Mouse (Mus musculus) midbrain, embryonic 15.5 days (tissue): ENCODE data around the gene Pip4k2b. TPM values are rescaled to one million over a fixed set of nuclear protein-coding genes. Genes with fewer than 3 reads are reported as not detected.
"Not testable (repeated sequence)": the region's sequence is repeated elsewhere in the genome, so short reads cannot be mapped to it uniquely, and the experiment has no call there.

Source experiments
- ATAC-seq: fragments of 200-750 bp; cut with Nextera tagmentation; replicated peaks from 2 replicates; pipeline ENCODE4 v1.8.0; 2017; ENCODE audit warnings: moderate TSS enrichment
- H3K27ac ChIP-seq: fragments of 300-500 bp; sonication (generic); 2 replicates; pipeline ENCODE4 v1.5.1; 2015; ENCODE audit warnings: mild to moderate bottlenecking, inconsistent platforms
- H3K27me3 ChIP-seq: fragments of 300-500 bp; sonication (generic); replicated peaks from 2 replicates; pipeline ENCODE4 v1.6.1; 2015; ENCODE audit warnings: inconsistent platforms
- H3K36me3 ChIP-seq: fragments of 300-500 bp; sonication (generic); replicated peaks from 2 replicates; pipeline ENCODE4 v1.6.1; 2015; ENCODE audit warnings: inconsistent platforms
- H3K4me1 ChIP-seq: fragments of 300-500 bp; sonication (generic); 2 replicates; pipeline ENCODE4 v1.6.1; 2015; ENCODE audit warnings: inconsistent platforms
- H3K4me2 ChIP-seq: fragments of 300-500 bp; sonication (generic); 2 replicates; pipeline ENCODE4 v1.6.1; 2015; ENCODE audit warnings: inconsistent platforms, mild to moderate bottlenecking, moderate library complexity
- H3K4me3 ChIP-seq: fragments of 300-500 bp; sonication (generic); 2 replicates; pipeline ENCODE4 v1.5.1; 2015; ENCODE audit warnings: mild to moderate bottlenecking, inconsistent platforms
- H3K9ac ChIP-seq: fragments of 300-500 bp; sonication (generic); 2 replicates; pipeline ENCODE4 v1.6.1; 2015; ENCODE audit warnings: mild to moderate bottlenecking, inconsistent platforms
- H3K9me3 ChIP-seq: fragments of 300-500 bp; sonication (generic); 2 replicates; pipeline ENCODE4 v1.6.1; 2016; ENCODE audit warnings: inconsistent platforms
- WGBS: fragments of 180-500 bp; shearing (Covaris S2); methylation state at CpG from one replicate; pipeline ENCODE4 v1.1.7; 2015; ENCODE audit warnings: mixed read lengths; 5-methylcytosine and 5-hydroxymethylcytosine counted together
- polyA plus RNA-seq: library from polyadenylated mRNA; unstranded; fragments of >200 nt; fragmentation: Nextera tagmentation; extraction: Ambion mirVana; gene quantifications from 2 replicates; pipeline ENCODE4 v1.2.1, GENCODE M21; 2015

The Pip4k2b gene
- polyA plus RNA-seq, 1 experiment from 2014 or later, result 4.9 TPM

GRCm38 (mm10) chr11:97745331-97745721 is 822 bp upstream of the Pip4k2b start:
- peak overlapping the region; percentile 89 for H3K4me3 ChIP-seq
- H3K4me1 ChIP-seq, result peaks cover 27% of the 10 kb centered on the region
- no peaks in the 10 kb centered on the region for H3K27me3 ChIP-seq
- no peaks in the 10 kb centered on the region for H3K9me3 ChIP-seq
- WGBS, result 10% methylated on average over 13 of the region's 13 CpGs
- H3K36me3 ChIP-seq, result peaks cover 25% of the 10 kb centered on the region; the same call in 1 of the 2 replicates
- peak overlapping the region; percentile 63 for H3K4me2 ChIP-seq
- peak overlapping the region; percentile 100 for H3K27ac ChIP-seq
- H3K9ac ChIP-seq, result no peak overlapping the region; the same call in 1 of the 2 replicates
- ATAC-seq, result peak; percentile 24; the same call in 1 of the 2 replicates

GRCm38 (mm10) chr11:97744718-97745330 is 320 bp upstream of the Pip4k2b start:
- Histone ChIP-seq H3K4me3 (peak overlapping the region; percentile 89), H3K9me3 (no peaks in the 10 kb centered on the region), H3K27ac (peak overlapping the region; percentile 100), H3K4me2 (peak overlapping the region; percentile 63), H3K9ac (peak overlapping the region; percentile 97), H3K27me3 (no peaks in the 10 kb centered on the region), H3K36me3 (peaks cover 21% of the 10 kb centered on the region; the same call in 1 of the 2 replicates), H3K4me1 (peaks cover 30% of the 10 kb centered on the region)
- WGBS, result 0% methylated on average over 40 of the region's 57 CpGs
- peak; percentile 96 for ATAC-seq

GRCm38 (mm10) chr11:97743423-97743822 is 1.1 kb downstream of the Pip4k2b start:
- H3K4me3 ChIP-seq, result peak overlapping the region; percentile 89
- H3K4me1 ChIP-seq, result peaks cover 30% of the 10 kb centered on the region
- peak overlapping the region; percentile 63 for H3K4me2 ChIP-seq
- peaks cover 10% of the 10 kb centered on the region; the same call in 1 of the 2 replicates for H3K36me3 ChIP-seq
- peak overlapping the region; percentile 100; the same call in 1 of the 2 replicates for H3K27ac ChIP-seq
- H3K9me3 ChIP-seq, result no peaks in the 10 kb centered on the region
- no peak for ATAC-seq
- H3K9ac ChIP-seq, result peak overlapping the region; percentile 78
- no peaks in the 10 kb centered on the region for H3K27me3 ChIP-seq
- WGBS, result 36% methylated on average over 9 of the region's 9 CpGs

- 70% methylated on average over 9 of the region's 9 CpGs for WGBS
- H3K9ac ChIP-seq, result peak overlapping the region; percentile 78; the same call in 1 of the 2 replicates
Observed at GRCm38 (mm10) chr11:97742591-97742990, 1.9 kb downstream of the Pip4k2b start.

GRCm38 (mm10) chr11:97742157-97742556 is 2.3 kb downstream of the Pip4k2b start:
- no peaks in the 10 kb centered on the region for H3K27me3 ChIP-seq
- H3K27ac ChIP-seq, result no peak overlapping the region
- H3K4me2 ChIP-seq, result no peak overlapping the region; the same call in 1 of the 2 replicates
- H3K36me3 ChIP-seq, result no peaks in the 10 kb centered on the region; the same call in 1 of the 2 replicates
- H3K4me3 ChIP-seq, result 0 out of 2 replicates have a peak overlapping the region, but pooled peaks have one; percentile 89
- ATAC-seq, result no peak
- H3K9me3 ChIP-seq, result no peaks in the 10 kb centered on the region
- H3K4me1 ChIP-seq, result peaks cover 30% of the 10 kb centered on the region
- no peak overlapping the region for H3K9ac ChIP-seq
- WGBS, result 92% methylated on average over 5 of the region's 5 CpGs

More at GRCm38 (mm10) chr11:97742591-97742990, 1.9 kb downstream of the Pip4k2b start:
- no peaks in the 10 kb centered on the region for H3K27me3 ChIP-seq
- H3K27ac ChIP-seq, result no peak overlapping the region
- H3K36me3 ChIP-seq, result peaks cover 2% of the 10 kb centered on the region; the same call in 1 of the 2 replicates
- ATAC-seq, result no peak
- peaks cover 30% of the 10 kb centered on the region for H3K4me1 ChIP-seq
- no peaks in the 10 kb centered on the region for H3K9me3 ChIP-seq
- peak overlapping the region; percentile 63 for H3K4me2 ChIP-seq
- H3K4me3 ChIP-seq, result peak overlapping the region; percentile 89

GRCm38 (mm10) chr11:97740190-97740589 is 4.3 kb downstream of the Pip4k2b start:
- WGBS, result 32% methylated on average over 7 of the region's 7 CpGs
- Histone ChIP-seq H3K4me2 (no peak overlapping the region), H3K27me3 (no peaks in the 10 kb centered on the region), H3K4me1 (peaks cover 30% of the 10 kb centered on the region), H3K27ac (no peak overlapping the region), H3K9ac (no peak overlapping the region), H3K9me3 (no peaks in the 10 kb centered on the region), H3K4me3 (no peak overlapping the region), H3K36me3 (no peaks in the 10 kb centered on the region)
- ATAC-seq, result no peak

GRCm38 (mm10) chr11:97739155-97739554 is 5.3 kb downstream of the Pip4k2b start:
- 96% methylated on average over 3 of the region's 3 CpGs for WGBS
- ATAC-seq, result no peak
- H3K27ac ChIP-seq, result no peak overlapping the region

GRCm38 (mm10) chr11:97738703-97739102 is 5.8 kb downstream of the Pip4k2b start:
- no peak overlapping the region for H3K4me2 ChIP-seq
- H3K27ac ChIP-seq, result no peak overlapping the region
- peaks cover 29% of the 10 kb centered on the region for H3K4me1 ChIP-seq
- no peaks in the 10 kb centered on the region for H3K9me3 ChIP-seq
- no peak for ATAC-seq
- no peak overlapping the region for H3K9ac ChIP-seq
- WGBS, result 70% methylated on average over 6 of the region's 6 CpGs
- no peak overlapping the region for H3K4me3 ChIP-seq
- H3K27me3 ChIP-seq, result no peaks in the 10 kb centered on the region
- H3K36me3 ChIP-seq, result no peaks in the 10 kb centered on the region

More at GRCm38 (mm10) chr11:97739155-97739554, 5.3 kb downstream of the Pip4k2b start:
- H3K36me3 ChIP-seq, result no peaks in the 10 kb centered on the region
- no peak overlapping the region for H3K4me2 ChIP-seq
- H3K4me3 ChIP-seq, result no peak overlapping the region
- no peak overlapping the region for H3K9ac ChIP-seq
- no peaks in the 10 kb centered on the region for H3K9me3 ChIP-seq
- no peaks in the 10 kb centered on the region for H3K27me3 ChIP-seq
- peaks cover 30% of the 10 kb centered on the region for H3K4me1 ChIP-seq

- ATAC-seq, result no peak
- H3K9ac ChIP-seq, result no peak overlapping the region
- no peak overlapping the region for H3K4me2 ChIP-seq
- no peaks in the 10 kb centered on the region for H3K27me3 ChIP-seq
- H3K4me1 ChIP-seq, result peaks cover 18% of the 10 kb centered on the region
- no peak overlapping the region for H3K4me3 ChIP-seq
- no peak overlapping the region for H3K27ac ChIP-seq
- 70% methylated on average over 4 of the region's 4 CpGs for WGBS
- H3K36me3 ChIP-seq, result no peaks in the 10 kb centered on the region
- no peaks in the 10 kb centered on the region for H3K9me3 ChIP-seq
Observed at GRCm38 (mm10) chr11:97737600-97737999, 6.9 kb downstream of the Pip4k2b start.

- Histone ChIP-seq H3K9me3 (no peaks in the 10 kb centered on the region), H3K36me3 (peaks cover 6% of the 10 kb centered on the region; the same call in 1 of the 2 replicates), H3K4me3 (no peak overlapping the region), H3K27ac (no peak overlapping the region), H3K4me2 (no peak overlapping the region), H3K4me1 (peaks cover 9% of the 10 kb centered on the region), H3K9ac (no peak overlapping the region), H3K27me3 (no peaks in the 10 kb centered on the region)
- no peak for ATAC-seq
- 95% methylated on average over 5 of the region's 5 CpGs for WGBS
Observed at GRCm38 (mm10) chr11:97736645-97737044, 7.9 kb downstream of the Pip4k2b start.

GRCm38 (mm10) chr11:97734810-97735209 is 9.7 kb downstream of the Pip4k2b start:
- H3K36me3 ChIP-seq, result peaks cover 19% of the 10 kb centered on the region; the same call in 1 of the 2 replicates
- ATAC-seq, H3K9me3 ChIP-seq, H3K4me3 ChIP-seq, H3K27me3 ChIP-seq, H3K4me2 ChIP-seq, H3K27ac ChIP-seq, H3K9ac ChIP-seq, H3K4me1 ChIP-seq: not testable (repeated sequence)
- 88% methylated on average over 5 of the region's 5 CpGs for WGBS

GRCm38 (mm10) chr11:97733689-97734088 is 10.8 kb downstream of the Pip4k2b start:
- H3K4me3 ChIP-seq, result no peak overlapping the region
- H3K27me3 ChIP-seq, result no peaks in the 10 kb centered on the region
- H3K4me1 ChIP-seq, result no peaks in the 10 kb centered on the region
- H3K4me2 ChIP-seq, result no peak overlapping the region
- peaks cover 25% of the 10 kb centered on the region; the same call in 1 of the 2 replicates for H3K36me3 ChIP-seq
- no peak for ATAC-seq
- no peak overlapping the region for H3K9ac ChIP-seq
- H3K27ac ChIP-seq, result no peak overlapping the region
- no peaks in the 10 kb centered on the region for H3K9me3 ChIP-seq
- WGBS, result 61% methylated on average over 10 of the region's 10 CpGs

GRCm38 (mm10) chr11:97728730-97729129 is 15.8 kb downstream of the Pip4k2b start:
- Histone ChIP-seq H3K27me3 (no peaks in the 10 kb centered on the region), H3K4me2 (no peak overlapping the region), H3K36me3 (peaks cover 56% of the 10 kb centered on the region), H3K27ac (no peak overlapping the region), H3K9ac (no peak overlapping the region), H3K4me3 (no peak overlapping the region), H3K9me3 (no peaks in the 10 kb centered on the region), H3K4me1 (no peaks in the 10 kb centered on the region)
- WGBS, result 87% methylated on average over 7 of the region's 7 CpGs
- no peak for ATAC-seq
